Comparison of ENCODE assay signal across 8 mouse cellular contexts in the genomic region with DNA sequence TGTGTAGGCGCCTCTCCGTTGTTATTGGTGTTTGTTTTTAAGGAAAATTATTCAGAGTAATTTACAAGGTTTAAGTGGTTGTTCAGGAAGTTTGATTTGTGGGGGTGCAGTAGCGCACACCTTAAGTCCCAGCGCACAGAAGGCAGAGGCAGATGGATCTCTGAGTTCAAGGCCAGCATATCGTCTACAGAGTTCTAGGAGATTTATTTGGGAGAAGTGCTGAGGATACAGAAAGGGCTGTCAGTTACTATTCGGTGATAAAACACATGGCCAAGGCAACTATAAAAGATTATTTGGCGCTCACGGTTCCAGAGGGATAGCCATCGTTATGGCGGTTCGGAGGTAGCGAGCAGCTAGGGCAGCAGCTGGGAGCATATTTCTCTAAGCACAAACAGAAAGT. TPM values are rescaled to one million over a fixed set of nuclear protein-coding genes. Genes with fewer than 3 reads are reported as not detected.
DNase-seq lines count a peak whose midpoint lies in the region; ATAC-seq and TF ChIP-seq lines count a peak whose summit lies in the region.

No protein-coding gene starts in this region.

- H3K4me1 ChIP-seq in embryonic fibroblast, embryonic 13.5 days (ENCODE audit: control insufficient read depth, insufficient read depth, low read length), result no peaks in the 10 kb centered on the region; the same call in 1 of the 2 replicates
- peaks cover 23% of the 10 kb centered on the region for H3K4me1 ChIP-seq in limb, embryonic 13.5 days
- H3K4me1 ChIP-seq in stomach, embryonic 16.5 days (ENCODE audit: control insufficient read depth, insufficient read depth, low read length), result peaks cover 10% of the 10 kb centered on the region

- no peak for TF ChIP-seq POLR2A in embryonic fibroblast, embryonic 13.5 days (IDR thresholded peaks at IDR 0.05; ENCODE audit: low read depth, low read length)

- H3K4me2 ChIP-seq in limb, embryonic 13.5 days (replicated peaks), result peak overlapping the region; percentile 75
- H3K4me2 ChIP-seq in stomach, embryonic 16.5 days (ENCODE audit: low read depth, low read length), result peak overlapping the region; percentile 88

- H3K9me3 ChIP-seq in limb, embryonic 13.5 days, result no peaks in the 10 kb centered on the region
- no peaks in the 10 kb centered on the region for H3K9me3 ChIP-seq in stomach, embryonic 16.5 days (replicated peaks; ENCODE audit: control insufficient read depth, low read length)

- peak overlapping the region; percentile 66; the same call in 1 of the 2 replicates for H3K27ac ChIP-seq in embryonic fibroblast, embryonic 13.5 days (ENCODE audit: insufficient read depth, low read length)
- peak overlapping the region; percentile 90 for H3K27ac ChIP-seq in limb, embryonic 13.5 days
- H3K27ac ChIP-seq in stomach, embryonic 16.5 days (ENCODE audit: low read length), result peak overlapping the region; percentile 93

- ATAC-seq in limb, embryonic 13.5 days (ENCODE audit: low FRiP score, low read depth), result no peak
- no peak for ATAC-seq in stomach, embryonic 16.5 days (ENCODE audit: insufficient read depth, low FRiP score)

- peak overlapping the region; percentile 91 for H3K4me3 ChIP-seq in embryonic fibroblast, embryonic 13.5 days (ENCODE audit: insufficient read depth, low read length)
- peak overlapping the region; percentile 64 for H3K4me3 ChIP-seq in limb, embryonic 13.5 days
- peak overlapping the region; percentile 94 for H3K4me3 ChIP-seq in stomach, embryonic 16.5 days (replicated peaks; ENCODE audit: low read length)

- no peaks in the 10 kb centered on the region for H3K27me3 ChIP-seq in limb, embryonic 13.5 days
- no peaks in the 10 kb centered on the region for H3K27me3 ChIP-seq in stomach, embryonic 16.5 days (ENCODE audit: control insufficient read depth, insufficient read depth, low read length)

- WGBS in limb, embryonic 13.5 days, result 4% methylated on average over 12 of the region's 12 CpGs
- 10% methylated on average over 12 of the region's 12 CpGs for WGBS in stomach, embryonic 16.5 days

- DNase-seq in adrenal gland, postnatal 14 days, result peak; percentile 13
- DNase-seq in adrenal gland, postnatal 36 days, result no peak
- peak; percentile 50 for DNase-seq in 416B (ENCODE audit: low read depth)
- DNase-seq in layer of hippocampus, adult 11-12 months (ENCODE audit: low spot score), result no peak
- no peak for DNase-seq in right cerebral cortex, adult 2 months (ENCODE audit: low spot score in 2 of 2)

- TF ChIP-seq CTCF in embryonic fibroblast, embryonic 13.5 days (IDR thresholded peaks at IDR 0.05; ENCODE audit: borderline replicate concordance, insufficient read depth, low read length), result no peak

- peak overlapping the region; percentile 70 for H3K9ac ChIP-seq in limb, embryonic 13.5 days
- peak overlapping the region; percentile 83 for H3K9ac ChIP-seq in stomach, embryonic 16.5 days (ENCODE audit: low read length)

- H3K36me3 ChIP-seq in limb, embryonic 13.5 days, result peaks cover 18% of the 10 kb centered on the region
- H3K36me3 ChIP-seq in stomach, embryonic 16.5 days (ENCODE audit: control insufficient read depth, insufficient read depth, low read length), result no peaks in the 10 kb centered on the region

RNA-seq across cellular contexts. Expression of a gene that starts 0.5 kb away (rescaled TPM):
- total RNA-seq in adrenal gland, postnatal 14 days (2021), result 44.2 and 47.9 TPM in 2 replicates
- 10 to 100 TPM; 46.1 to 60.5 TPM for total RNA-seq in adrenal gland, postnatal 36 days (2021)
- polyA plus RNA-seq in embryonic fibroblast, embryonic 13.5 days (2011; ENCODE audit: insufficient read length, low read depth, missing spikeins), result 88.6 and 104 TPM in 2 replicates
- 94.1 and 96.1 TPM in 2 replicates for polyA plus RNA-seq in limb, embryonic 13.5 days (2015; fragmentation: Nextera tagmentation; extraction: Ambion mirVana)
- 113 and 135 TPM in 2 replicates for polyA plus RNA-seq in stomach, embryonic 16.5 days (2015; fragmentation: Nextera tagmentation; extraction: Ambion mirVana)

RNA-seq across cellular contexts. Expression of a gene that starts 1.0 kb away (rescaled TPM):
- total RNA-seq in adrenal gland, postnatal 14 days (2021), result 17.4 and 21.5 TPM in 2 replicates
- 10 to 100 TPM; 15.8 to 18.8 TPM for total RNA-seq in adrenal gland, postnatal 36 days (2021)
- 51.0 and 55.5 TPM in 2 replicates for polyA plus RNA-seq in embryonic fibroblast, embryonic 13.5 days (2011; ENCODE audit: insufficient read length, low read depth, missing spikeins)
- polyA plus RNA-seq in limb, embryonic 13.5 days (2015; fragmentation: Nextera tagmentation; extraction: Ambion mirVana), result 49.0 and 52.5 TPM in 2 replicates
- polyA plus RNA-seq in stomach, embryonic 16.5 days (2015; fragmentation: Nextera tagmentation; extraction: Ambion mirVana), result 29.3 and 30.5 TPM in 2 replicates

Comparison
In these comparisons a context has a peak if more than half of its experiments do, and no peak if none do; other contexts are left out.
1. DNase-seq: peak in adrenal gland, postnatal 14 days (single experiment) and 416B (single experiment); none in adrenal gland, postnatal 36 days (0 of 2), layer of hippocampus, adult 11-12 months (single experiment) and right cerebral cortex, adult 2 months (0 of 2).
2. Peak in every context shown above with its lines, with median percentiles within 50 percentile points of each other: H3K27ac ChIP-seq and H3K4me3 ChIP-seq.